ENCODE assay signal across 8 mouse cellular contexts in the genomic region with DNA sequence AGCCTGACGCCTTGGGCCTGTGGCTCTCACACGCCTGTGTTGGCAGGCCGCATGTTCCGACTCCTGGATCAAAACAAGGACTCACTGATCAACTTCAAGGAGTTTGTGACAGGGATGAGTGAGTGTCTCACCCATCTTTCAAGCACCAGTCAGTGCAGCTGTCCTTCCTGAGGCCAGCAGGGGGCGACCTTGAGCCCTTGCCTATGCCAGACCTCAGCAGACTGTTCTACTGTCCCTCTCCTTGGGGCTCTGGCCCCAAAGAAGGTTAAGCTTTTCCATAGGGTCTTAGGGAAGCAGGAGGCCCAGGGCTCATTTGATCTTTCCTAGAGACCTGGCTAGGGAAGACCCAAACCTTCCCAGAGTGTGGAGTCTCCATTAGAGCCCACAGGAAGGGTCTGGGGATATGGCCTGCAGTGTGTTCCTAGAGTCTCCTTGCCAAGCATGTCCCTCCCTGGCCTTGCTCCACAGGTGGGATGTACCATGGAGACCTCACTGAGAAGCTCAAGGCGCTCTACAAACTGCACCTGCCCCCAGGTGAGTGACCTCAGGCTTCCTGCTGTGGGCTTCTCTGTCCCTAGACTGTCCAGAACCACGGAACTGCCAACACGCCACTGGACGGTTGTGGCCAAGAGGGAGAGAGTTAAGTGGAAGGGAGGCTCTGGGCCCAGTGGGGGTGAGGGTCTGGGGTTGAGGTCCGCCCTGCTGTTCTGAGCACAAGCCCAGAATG. TPM values are rescaled to one million over a fixed set of nuclear protein-coding genes. Genes with fewer than 3 reads are reported as not detected.
DNase-seq lines count a peak whose midpoint lies in the region; ATAC-seq and TF ChIP-seq lines count a peak whose summit lies in the region.

No protein-coding gene starts in this region.

- H3K9ac ChIP-seq in hindbrain, embryonic 16.5 days (ENCODE audit: low read depth, low read length), result no peak overlapping the region
- H3K9ac ChIP-seq in liver, embryonic 11.5 days (ENCODE audit: low read depth, low read length), result no peak overlapping the region
- H3K9ac ChIP-seq in midbrain, postnatal 0 days (replicated peaks; ENCODE audit: low read length, poor library complexity, severe bottlenecking), result no peak overlapping the region

- 0 out of 2 replicates have a peak, but pooled peaks have one; percentile 26 for ATAC-seq in hindbrain, embryonic 16.5 days
- peak; percentile 58 for ATAC-seq in liver, embryonic 11.5 days (replicated peaks; ENCODE audit: low FRiP score)
- ATAC-seq in midbrain, postnatal 0 days (ENCODE audit: low FRiP score), result no peak

- H3K36me3 ChIP-seq in forebrain, embryonic 10.5 days (replicated peaks), result peaks cover 92% of the 10 kb centered on the region
- H3K36me3 ChIP-seq in hindbrain, embryonic 16.5 days (ENCODE audit: control insufficient read depth, insufficient read depth, low read length), result peaks cover 61% of the 10 kb centered on the region
- H3K36me3 ChIP-seq in liver, embryonic 11.5 days (ENCODE audit: control insufficient read depth, insufficient read depth, low read length), result peaks cover 36% of the 10 kb centered on the region
- H3K36me3 ChIP-seq in midbrain, postnatal 0 days (ENCODE audit: insufficient read depth, low read length), result peaks cover 75% of the 10 kb centered on the region
- peaks cover 7% of the 10 kb centered on the region for H3K36me3 ChIP-seq in splenic B cell, adult 2 months (ENCODE audit: control insufficient read depth, insufficient read depth, low read length, poor library complexity, severe bottlenecking)

- H3K27me3 ChIP-seq in forebrain, embryonic 10.5 days (ENCODE audit: poor library complexity, severe bottlenecking), result no peaks in the 10 kb centered on the region
- H3K27me3 ChIP-seq in hindbrain, embryonic 16.5 days (replicated peaks; ENCODE audit: control insufficient read depth, insufficient read depth, low read length), result no peaks in the 10 kb centered on the region
- no peaks in the 10 kb centered on the region for H3K27me3 ChIP-seq in liver, embryonic 11.5 days (replicated peaks; ENCODE audit: control insufficient read depth, insufficient read depth, low read length)
- no peaks in the 10 kb centered on the region for H3K27me3 ChIP-seq in midbrain, postnatal 0 days (ENCODE audit: insufficient read depth, low read length)
- H3K27me3 ChIP-seq in splenic B cell, adult 2 months (ENCODE audit: control insufficient read depth, insufficient read depth, low read length, poor library complexity, severe bottlenecking), result no peaks in the 10 kb centered on the region

- H3K27ac ChIP-seq in brown adipose tissue, adult 24 weeks (replicated peaks; ENCODE audit: low read depth, low read length), result peak overlapping the region; percentile 18
- no peak overlapping the region for H3K27ac ChIP-seq in forebrain, embryonic 10.5 days
- no peak overlapping the region for H3K27ac ChIP-seq in hindbrain, embryonic 16.5 days (ENCODE audit: low read depth, low read length)
- H3K27ac ChIP-seq in liver, embryonic 11.5 days (ENCODE audit: low read depth, low read length), result no peak overlapping the region
- H3K27ac ChIP-seq in midbrain, postnatal 0 days (ENCODE audit: low read depth, low read length), result no peak overlapping the region

- no peak overlapping the region for H3K4me2 ChIP-seq in hindbrain, embryonic 16.5 days (ENCODE audit: low read length)
- H3K4me2 ChIP-seq in liver, embryonic 11.5 days, result no peak overlapping the region
- H3K4me2 ChIP-seq in midbrain, postnatal 0 days (ENCODE audit: low read depth, low read length, poor library complexity, severe bottlenecking), result no peak overlapping the region

- no peak overlapping the region for H3K4me3 ChIP-seq in brown adipose tissue, adult 24 weeks (ENCODE audit: insufficient read depth, low read depth, low read length)
- no peak overlapping the region for H3K4me3 ChIP-seq in forebrain, embryonic 10.5 days
- no peak overlapping the region for H3K4me3 ChIP-seq in hindbrain, embryonic 16.5 days (ENCODE audit: low read length)
- H3K4me3 ChIP-seq in liver, embryonic 11.5 days (ENCODE audit: low read depth, low read length), result no peak overlapping the region
- H3K4me3 ChIP-seq in midbrain, postnatal 0 days (ENCODE audit: low read depth, low read length), result no peak overlapping the region

- peak; percentile 88 for TF ChIP-seq CTCF in midbrain, postnatal 0 days (IDR thresholded peaks at IDR 0.05)

- WGBS in forebrain, embryonic 10.5 days, result 66% methylated on average over 10 of the region's 10 CpGs
- 65% methylated on average over 10 of the region's 10 CpGs for WGBS in hindbrain, embryonic 16.5 days
- 58% methylated on average over 10 of the region's 10 CpGs for WGBS in liver, embryonic 11.5 days
- WGBS in midbrain, postnatal 0 days, result 67% methylated on average over 10 of the region's 10 CpGs

- peaks cover 4% of the 10 kb centered on the region; the same call in 1 of the 2 replicates for H3K4me1 ChIP-seq in brown adipose tissue, adult 24 weeks (ENCODE audit: control insufficient read depth, insufficient read depth, insufficient read length, low read length)
- H3K4me1 ChIP-seq in forebrain, embryonic 10.5 days, result no peaks in the 10 kb centered on the region
- no peaks in the 10 kb centered on the region for H3K4me1 ChIP-seq in hindbrain, embryonic 16.5 days (ENCODE audit: control insufficient read depth, insufficient read depth, low read depth, low read length)
- H3K4me1 ChIP-seq in liver, embryonic 11.5 days (replicated peaks; ENCODE audit: control insufficient read depth, insufficient read depth, low read length), result peaks cover 4% of the 10 kb centered on the region; the same call in 1 of the 2 replicates
- no peaks in the 10 kb centered on the region for H3K4me1 ChIP-seq in midbrain, postnatal 0 days (ENCODE audit: insufficient read depth, low read length)

- DNase-seq in right cerebral cortex, postnatal 10 days (ENCODE audit: low spot score in 2 of 2), result peak; percentile 51 to 53
- DNase-seq in right cerebral cortex, postnatal 25 days, result no peak
- DNase-seq in forebrain, embryonic 10.5 days (ENCODE audit: extremely low spot score, low spot score), result peak; percentile 69
- peak; percentile 56 for DNase-seq in liver, embryonic 11.5 days (ENCODE audit: low spot score)
- peak; percentile 52 for DNase-seq in midbrain, postnatal 0 days (ENCODE audit: low spot score)
- peak; percentile 84 for DNase-seq in splenic B cell, adult 2 months (ENCODE audit: low read depth, low spot score)

- no peaks in the 10 kb centered on the region for H3K9me3 ChIP-seq in forebrain, embryonic 10.5 days
- H3K9me3 ChIP-seq in hindbrain, embryonic 16.5 days (ENCODE audit: control insufficient read depth, low read length), result no peaks in the 10 kb centered on the region
- no peaks in the 10 kb centered on the region for H3K9me3 ChIP-seq in liver, embryonic 11.5 days (ENCODE audit: control insufficient read depth, low read length)
- H3K9me3 ChIP-seq in midbrain, postnatal 0 days (ENCODE audit: low read length), result no peaks in the 10 kb centered on the region

RNA-seq across cellular contexts. Expression of gene Mrnip, which starts 12.5 kb away (rescaled TPM):
- 3.0 and 6.3 TPM in 2 replicates for polyA plus RNA-seq in brown adipose tissue, adult 24 weeks (2012; ENCODE audit: insufficient read depth, insufficient read length, missing spikeins)
- 22.8 and 25.9 TPM in 2 replicates for polyA plus RNA-seq in forebrain, embryonic 10.5 days (2016; fragmentation: Nextera tagmentation; extraction: Ambion mirVana)
- 33.2 and 39.1 TPM in 2 replicates for polyA plus RNA-seq in hindbrain, embryonic 16.5 days (2015; fragmentation: Nextera tagmentation; extraction: Ambion mirVana)
- 13.9 and 18.7 TPM in 2 replicates for polyA plus RNA-seq in liver, embryonic 11.5 days (2014; fragmentation: Nextera tagmentation; extraction: Ambion mirVana)
- 37.1 and 41.3 TPM in 2 replicates for total RNA-seq in midbrain, postnatal 0 days (2014; rRNA removed)
- 37.9 and 40.7 TPM in 2 replicates for polyA plus RNA-seq in midbrain, postnatal 0 days (2015; fragmentation: Nextera tagmentation; extraction: Ambion mirVana)

RNA-seq across cellular contexts. Expression of gene Tbc1d9b, which starts 30.5 kb away (rescaled TPM):
- 30.8 and 41.0 TPM in 2 replicates for polyA plus RNA-seq in brown adipose tissue, adult 24 weeks (2012; ENCODE audit: insufficient read depth, insufficient read length, missing spikeins)
- 32.5 TPM in 2 replicates for polyA plus RNA-seq in forebrain, embryonic 10.5 days (2016; fragmentation: Nextera tagmentation; extraction: Ambion mirVana)
- 36.0 and 41.9 TPM in 2 replicates for polyA plus RNA-seq in hindbrain, embryonic 16.5 days (2015; fragmentation: Nextera tagmentation; extraction: Ambion mirVana)
- polyA plus RNA-seq in liver, embryonic 11.5 days (2014; fragmentation: Nextera tagmentation; extraction: Ambion mirVana), result 30.1 and 34.0 TPM in 2 replicates
- 58.5 and 68.8 TPM in 2 replicates for total RNA-seq in midbrain, postnatal 0 days (2014; rRNA removed)
- 31.3 and 32.5 TPM in 2 replicates for polyA plus RNA-seq in midbrain, postnatal 0 days (2015; fragmentation: Nextera tagmentation; extraction: Ambion mirVana)

RNA-seq across cellular contexts. Expression of gene Sqstm1, which starts 48.9 kb away (rescaled TPM):
- 216 and 235 TPM in 2 replicates for polyA plus RNA-seq in brown adipose tissue, adult 24 weeks (2012; ENCODE audit: insufficient read depth, insufficient read length, missing spikeins)
- 117 and 122 TPM in 2 replicates for polyA plus RNA-seq in forebrain, embryonic 10.5 days (2016; fragmentation: Nextera tagmentation; extraction: Ambion mirVana)
- 448 and 480 TPM in 2 replicates for polyA plus RNA-seq in hindbrain, embryonic 16.5 days (2015; fragmentation: Nextera tagmentation; extraction: Ambion mirVana)
- polyA plus RNA-seq in liver, embryonic 11.5 days (2014; fragmentation: Nextera tagmentation; extraction: Ambion mirVana), result 176 and 177 TPM in 2 replicates
- total RNA-seq in midbrain, postnatal 0 days (2014; rRNA removed), result 314 and 335 TPM in 2 replicates
- 455 and 484 TPM in 2 replicates for polyA plus RNA-seq in midbrain, postnatal 0 days (2015; fragmentation: Nextera tagmentation; extraction: Ambion mirVana)

RNA-seq across cellular contexts. Expression of gene Mgat4b, which starts 48.9 kb away (rescaled TPM):
- polyA plus RNA-seq in brown adipose tissue, adult 24 weeks (2012; ENCODE audit: insufficient read depth, insufficient read length, missing spikeins), result 57.6 and 60.6 TPM in 2 replicates
- 10.8 and 13.2 TPM in 2 replicates for polyA plus RNA-seq in forebrain, embryonic 10.5 days (2016; fragmentation: Nextera tagmentation; extraction: Ambion mirVana)
- 15.6 and 30.9 TPM in 2 replicates for polyA plus RNA-seq in hindbrain, embryonic 16.5 days (2015; fragmentation: Nextera tagmentation; extraction: Ambion mirVana)
- 22.3 and 25.4 TPM in 2 replicates for polyA plus RNA-seq in liver, embryonic 11.5 days (2014; fragmentation: Nextera tagmentation; extraction: Ambion mirVana)
- 115 and 152 TPM in 2 replicates for total RNA-seq in midbrain, postnatal 0 days (2014; rRNA removed)
- polyA plus RNA-seq in midbrain, postnatal 0 days (2015; fragmentation: Nextera tagmentation; extraction: Ambion mirVana), result 77.3 and 77.9 TPM in 2 replicates
